In the genomic region with DNA sequence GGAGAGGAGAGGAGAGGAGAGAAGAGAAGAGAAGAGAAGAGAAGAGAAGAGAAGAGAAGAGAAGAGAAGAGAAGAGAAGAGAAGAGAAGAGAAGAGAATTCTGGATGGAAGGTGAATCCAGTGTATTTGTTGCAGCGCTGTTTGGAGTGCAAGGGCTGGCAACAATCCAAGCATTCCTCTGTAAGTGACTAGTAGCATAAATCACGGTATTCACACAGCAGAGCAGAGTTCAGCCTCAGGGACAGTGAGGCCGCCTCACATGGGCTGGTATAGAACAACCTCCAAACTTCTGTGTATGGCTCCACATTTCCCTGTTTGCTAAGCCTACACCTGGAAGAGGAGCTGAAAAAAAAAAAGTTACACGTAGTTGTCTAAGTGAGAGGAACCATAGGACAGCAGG, we compare ENCODE assay signal across 11 mouse cellular contexts. TPM values are rescaled to one million over a fixed set of nuclear protein-coding genes. Genes with fewer than 3 reads are reported as not detected.
DNase-seq lines count a peak whose midpoint lies in the region; ATAC-seq lines count a peak whose summit lies in the region.
"Had no signal": no experiment of that assay in that cellular context is flagged by ENCODE, and none has a peak within 500 bp of the region (broad histone marks: within the 10 kb centered on the region; RNA-seq: fewer than 3 reads in every experiment).

No protein-coding gene starts in this region.

- 0 out of 2 replicates have a peak, but pooled peaks cover 2% of the 10 kb centered on the region for H3K36me3 ChIP-seq in heart, embryonic 16.5 days (ENCODE audit: control insufficient read depth, insufficient read depth)

- H3K4me2 ChIP-seq in heart, embryonic 16.5 days (ENCODE audit: low read depth, low read length), result 0 out of 2 replicates have a peak overlapping the region, but pooled peaks have one; percentile 10

- no peaks in the 10 kb centered on the region for H3K9me3 ChIP-seq in heart, embryonic 16.5 days (replicated peaks; ENCODE audit: control insufficient read depth, low read length)

- peak overlapping the region; percentile 37 for H3K27ac ChIP-seq in heart, embryonic 16.5 days (ENCODE audit: low read length)

- H3K9ac ChIP-seq in heart, embryonic 16.5 days (ENCODE audit: low read length), result no peak overlapping the region

- 0 out of 2 replicates have a peak, but pooled peaks have one; percentile 49 for ATAC-seq in heart, embryonic 16.5 days (replicated peaks; ENCODE audit: extremely low read depth, insufficient read depth, low FRiP score)

- H3K4me1 ChIP-seq in heart, embryonic 16.5 days (ENCODE audit: control insufficient read depth, insufficient read depth, low read length), result peaks cover 68% of the 10 kb centered on the region

- no peaks in the 10 kb centered on the region for H3K27me3 ChIP-seq in heart, embryonic 16.5 days (ENCODE audit: control insufficient read depth, insufficient read depth, low read length)

- 28% methylated on average over 4 of the region's 4 CpGs for WGBS in heart, embryonic 16.5 days

- DNase-seq in heart, adult 8-10 months (ENCODE audit: low spot score), result no peak
- peak; percentile 59 for DNase-seq in MN1 (ENCODE audit: low spot score)
- peak; percentile 87 for DNase-seq in adrenal gland, postnatal 14 days
- DNase-seq in kidney, postnatal 10 days, result peak; percentile 87
- DNase-seq in natural killer cell, adult 2 months (ENCODE audit: low spot score in 2 of 2), result no peak
- no peak for DNase-seq in left cerebral cortex, adult 18-20 months (ENCODE audit: low spot score in 2 of 2)
- no peak for DNase-seq in right cerebral cortex, postnatal 4 days
- DNase-seq: gastrocnemius, postnatal 36 days; thymus, postnatal 4 days had no signal

- H3K4me3 ChIP-seq in heart, embryonic 16.5 days (ENCODE audit: low read length), result no peak overlapping the region
- H3K4me3 ChIP-seq: erythroblast, embryonic 14.5 days had no signal

RNA-seq across cellular contexts. Expression of gene Elmsan1, which starts 6.4 kb away (rescaled TPM):
- polyA plus RNA-seq in heart, embryonic 16.5 days (2015; fragmentation: Nextera tagmentation; extraction: Ambion mirVana), result 7.1 and 7.5 TPM in 2 replicates
- 10 to 100 TPM; 13.1 to 17.5 (median 14.5) TPM for total RNA-seq in heart, adult 8-10 months (2022)
- total RNA-seq in adrenal gland, postnatal 14 days (2021), result 18.7 and 25.7 TPM in 2 replicates
- 10 to 100 TPM; 18.2 to 19.8 TPM for total RNA-seq in left cerebral cortex, adult 18-20 months (2021)

Comparison
In these comparisons a context has a peak if more than half of its experiments do, and no peak if none do; other contexts are left out.
1. DNase-seq: peak in MN1 (single experiment), adrenal gland, postnatal 14 days (single experiment) and kidney, postnatal 10 days (single experiment); none in heart, adult 8-10 months (single experiment), natural killer cell, adult 2 months (0 of 2), left cerebral cortex, adult 18-20 months (0 of 2) and right cerebral cortex, postnatal 4 days (single experiment).